In genomic region chr8:7024336-7024735, GRCm38 (mm10) we compare ENCODE assay signal across 13 mouse cellular contexts.
DNase-seq lines count a peak whose midpoint lies in the region; TF ChIP-seq lines count a peak whose summit lies in the region.
"Had no signal": no experiment of that assay in that cellular context is flagged by ENCODE, and none has a peak within 500 bp of the region (broad histone marks: within the 10 kb centered on the region; RNA-seq: fewer than 3 reads in every experiment).

No protein-coding gene starts in this region.

- H3K27me3 ChIP-seq in kidney, adult 2 months (replicated peaks; ENCODE audit: control insufficient read depth, insufficient read depth, low read length): no peaks in the 10 kb centered on the region
- H3K27me3 ChIP-seq: embryonic facial prominence, embryonic 12.5 days; forebrain, embryonic 13.5 days had no signal

- WGBS in kidney, adult 2 months: 86% methylated on average over 3 of the region's 3 CpGs

- TF ChIP-seq POLR2A in kidney, adult 2 months (IDR thresholded peaks at IDR 0.05; ENCODE audit: low read depth, low read length): no peak

- H3K4me3 ChIP-seq in kidney, adult 2 months (ENCODE audit: insufficient read depth, low read depth, low read length): no peak overlapping the region
- H3K4me3 ChIP-seq: embryonic facial prominence, embryonic 10.5 days; embryonic facial prominence, embryonic 12.5 days; forebrain, embryonic 13.5 days had no signal

- no peaks in the 10 kb centered on the region for H3K4me1 ChIP-seq in kidney, adult 2 months (ENCODE audit: control insufficient read depth, insufficient read depth, low read length)
- H3K4me1 ChIP-seq: embryonic facial prominence, embryonic 10.5 days; embryonic facial prominence, embryonic 12.5 days; forebrain, embryonic 13.5 days had no signal

- TF ChIP-seq CTCF in kidney, adult 2 months (conservative IDR thresholded peaks at IDR 0.05; ENCODE audit: insufficient read depth, insufficient read length, low read depth, low read length): no peak

- DNase-seq in cerebellum, postnatal 14 days: peak; percentile 69 to 72
- no peak for DNase-seq in cerebellum, adult 18-20 months
- DNase-seq in left cerebral cortex, postnatal 4 days: peak; percentile 16
- no peak for DNase-seq in left cerebral cortex, postnatal 25 days (ENCODE audit: low spot score in 2 of 2)
- no peak for DNase-seq in kidney, adult 2 months
- DNase-seq: adrenal gland, adult 2 months; adrenal gland, postnatal 10 days; adrenal gland, postnatal 25 days; cerebellum, adult 11-12 months; cerebellum, adult 9-10 months had no signal

- H3K36me3 ChIP-seq in kidney, adult 2 months (ENCODE audit: control insufficient read depth, insufficient read depth, low read length): no peaks in the 10 kb centered on the region
- H3K36me3 ChIP-seq: embryonic facial prominence, embryonic 10.5 days; embryonic facial prominence, embryonic 12.5 days had no signal

- intact Hi-C loops in left cerebral cortex, postnatal 4 days (cut with DNase I): no loop called here
- intact Hi-C loops in left cerebral cortex, postnatal 25 days (cut with DNase I): no loop called here

- H3K27ac ChIP-seq in kidney, adult 2 months (ENCODE audit: insufficient read depth, low read depth, low read length): no peak overlapping the region
- H3K27ac ChIP-seq: embryonic facial prominence, embryonic 10.5 days; embryonic facial prominence, embryonic 12.5 days; forebrain, embryonic 13.5 days had no signal

Comparison
In these comparisons a context has a peak if more than half of its experiments do, and no peak if none do; other contexts are left out.
1. DNase-seq: peak in cerebellum, postnatal 14 days (2 of 2) and left cerebral cortex, postnatal 4 days (single experiment); none in cerebellum, adult 18-20 months (0 of 2), left cerebral cortex, postnatal 25 days (0 of 2) and kidney, adult 2 months (single experiment).